Mouse (Mus musculus): ENCODE measurements around the gene Ecsit.

- TF ChIP-seq CTCF (IDR thresholded peaks at IDR 0.05; ENCODE audit: borderline replicate concordance, insufficient read depth, low read depth, low read length) (no peak), POLR2A (IDR thresholded peaks at IDR 0.05; ENCODE audit: borderline replicate concordance, insufficient read depth, low read length) (peak; percentile 98)
Observed at GRCm38 (mm10) chr9:22051958-22052254, 33.3 kb downstream of the Ecsit start, which contains the start of gene Elavl3.
